Mouse (Mus musculus): ENCODE measurements around the gene Usp36.
A peak's percentile ranks its signal among the peaks of the same experiment; 100 is the strongest.

Usp36 gene

GRCm38 (mm10) chr11:118248150-118249011, 41.7 kb downstream of the Usp36 start, which contains the start of gene Cyth1:
Cyth1 (minus strand) TSS chr11:118248592.
- peak; percentile 100 for DNase-seq (ENCODE audit: low spot score in 2 of 2)

- peak; percentile 67 to 70 for DNase-seq (ENCODE audit: low spot score in 2 of 2)
These were observed 42.5 kb downstream of the Usp36 start for GRCm38 (mm10) chr11:118247359-118248095.

DNA sequence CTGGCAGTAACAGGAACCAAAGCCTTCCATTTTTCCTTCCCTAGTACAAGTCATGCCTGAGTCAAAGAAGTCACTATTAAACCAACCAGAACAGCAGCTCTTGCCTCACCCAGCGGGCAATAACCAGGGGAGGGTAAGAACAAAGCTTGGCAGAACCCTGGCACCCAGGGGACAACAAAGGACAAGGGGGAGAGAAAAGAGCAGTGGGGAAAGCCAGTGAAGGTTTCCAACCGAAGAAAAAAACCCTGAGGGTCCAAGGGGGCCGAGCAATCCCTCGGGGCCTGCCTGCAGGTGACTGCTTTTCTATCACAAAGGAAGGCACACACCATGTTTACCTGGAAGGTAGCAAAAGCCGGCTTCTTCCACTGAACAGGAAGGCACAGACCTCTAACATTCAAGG, 43.3 kb downstream of the Usp36 start:
- no peak for DNase-seq (ENCODE audit: low spot score in 2 of 2)

GRCm38 (mm10) chr11:118245130-118245529, 44.9 kb downstream of the Usp36 start:
- no peak for DNase-seq (ENCODE audit: low spot score in 2 of 2)

GRCm38 (mm10) chr11:118243627-118244261, 46.3 kb downstream of the Usp36 start:
- DNase-seq (ENCODE audit: low spot score in 2 of 2), result no peak

DNA sequence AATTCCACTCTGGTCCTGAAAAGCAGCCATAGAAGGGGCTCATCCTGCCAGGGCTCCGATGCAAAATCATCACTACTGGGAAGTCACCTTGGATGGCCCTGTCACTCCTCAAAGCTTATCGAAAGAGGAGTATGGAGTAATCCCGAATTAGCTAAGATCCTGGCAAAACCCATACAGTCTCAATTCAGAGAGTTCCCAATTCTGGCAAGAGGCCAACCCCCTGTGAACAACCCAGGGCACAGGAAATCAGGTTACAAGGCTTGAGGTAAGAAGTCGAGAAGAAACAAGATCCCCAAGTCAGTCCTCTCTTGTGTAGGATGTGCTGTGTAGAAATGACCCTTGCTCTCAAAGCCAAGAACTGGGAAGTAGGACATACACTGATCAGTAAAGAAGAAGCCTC, 47.5 kb downstream of the Usp36 start:
- no peak for DNase-seq (ENCODE audit: low spot score in 2 of 2)

DNA sequence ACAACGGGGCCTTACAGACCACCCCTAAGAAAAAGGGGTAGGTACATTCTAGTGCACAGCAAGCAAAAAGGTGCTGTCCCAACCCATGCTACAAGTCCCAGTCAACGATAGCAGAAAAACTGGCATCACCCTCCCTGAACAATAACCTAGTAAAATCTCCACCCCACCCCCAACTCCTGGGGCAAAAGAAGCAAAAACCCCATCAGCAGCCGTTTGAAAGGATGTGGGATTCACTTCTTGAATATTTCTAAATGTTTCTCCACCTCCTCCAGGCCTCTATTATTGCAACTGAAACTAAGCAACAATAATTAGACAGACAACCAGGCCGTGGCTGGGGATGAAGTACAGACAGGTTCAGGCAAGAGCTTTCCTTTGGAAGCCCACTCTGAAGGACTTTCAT, 49.7 kb downstream of the Usp36 start:
- no peak for DNase-seq (ENCODE audit: low spot score in 2 of 2)

DNA sequence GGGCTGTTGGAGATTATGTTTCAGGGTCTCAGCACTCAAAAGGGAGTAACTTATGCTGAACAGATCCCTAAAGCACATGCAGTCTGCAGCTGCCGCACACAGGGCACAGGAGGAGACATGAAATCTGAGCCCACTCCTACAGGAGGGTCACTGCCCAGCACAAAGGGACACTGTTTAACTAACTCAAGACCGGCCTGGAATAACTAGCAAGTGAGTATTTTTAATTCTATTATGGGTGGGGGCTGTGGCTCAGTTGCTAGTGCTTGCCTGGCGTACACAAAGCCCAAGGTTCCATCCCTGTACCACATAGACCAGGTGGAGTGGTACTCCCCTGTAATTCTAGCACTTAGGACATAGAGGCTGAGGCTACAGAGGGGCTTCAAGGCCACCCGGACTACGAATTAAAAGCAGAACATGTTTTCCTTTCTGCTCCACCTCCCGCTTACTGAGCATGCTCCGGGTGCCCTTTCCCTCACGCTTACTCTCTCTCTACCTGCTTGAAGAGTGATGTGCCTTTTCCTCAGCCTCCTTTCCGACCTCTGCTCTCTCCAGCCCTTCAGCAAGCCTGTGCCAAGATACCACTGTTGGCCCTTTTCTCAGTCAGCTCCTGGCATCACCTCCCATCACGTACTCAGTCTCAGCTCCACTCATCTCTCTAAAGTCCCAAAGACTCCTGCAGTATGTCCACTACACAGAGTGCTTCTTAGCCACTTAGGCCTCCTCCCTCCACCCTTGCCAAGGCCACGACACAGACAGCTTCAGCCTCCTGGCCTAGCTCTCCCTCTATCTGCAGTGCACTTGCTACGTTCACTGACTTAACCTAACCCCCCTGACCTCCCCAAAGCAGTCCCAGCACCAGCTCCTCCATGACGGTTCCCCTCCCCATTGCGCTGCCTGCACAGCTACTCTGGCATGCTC, 50.5 kb downstream of the Usp36 start:
- DNase-seq (ENCODE audit: low spot score in 2 of 2), result no peak

- peak; percentile 49 to 76 for DNase-seq (ENCODE audit: low spot score in 2 of 2)
These were observed 53.4 kb downstream of the Usp36 start for GRCm38 (mm10) chr11:118236520-118237190.

DNA sequence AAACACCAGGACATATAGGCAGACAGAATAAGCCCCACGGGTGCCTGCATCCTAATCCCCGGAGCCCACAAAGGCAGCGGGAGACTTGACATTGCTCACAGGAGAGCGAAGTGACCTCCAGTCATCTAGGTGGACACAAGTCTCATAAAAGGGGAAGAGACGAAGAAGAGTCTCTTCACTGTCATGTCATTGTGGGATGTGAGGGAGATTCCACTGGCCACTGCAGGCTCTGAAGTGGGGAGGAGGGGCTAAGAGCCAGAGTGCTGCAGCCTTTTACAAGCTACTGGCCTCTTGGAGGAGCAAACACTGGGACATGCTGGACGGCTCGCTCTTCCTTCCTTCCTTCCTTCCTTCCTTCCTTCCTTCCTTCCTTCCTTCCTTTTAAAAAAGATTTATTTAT, 55.1 kb downstream of the Usp36 start:
- DNase-seq (ENCODE audit: low spot score in 2 of 2), result no peak

- peak; percentile 73 to 89 for DNase-seq (ENCODE audit: low spot score in 2 of 2)
These were observed 55.5 kb downstream of the Usp36 start for GRCm38 (mm10) chr11:118234500-118234899.

DNA sequence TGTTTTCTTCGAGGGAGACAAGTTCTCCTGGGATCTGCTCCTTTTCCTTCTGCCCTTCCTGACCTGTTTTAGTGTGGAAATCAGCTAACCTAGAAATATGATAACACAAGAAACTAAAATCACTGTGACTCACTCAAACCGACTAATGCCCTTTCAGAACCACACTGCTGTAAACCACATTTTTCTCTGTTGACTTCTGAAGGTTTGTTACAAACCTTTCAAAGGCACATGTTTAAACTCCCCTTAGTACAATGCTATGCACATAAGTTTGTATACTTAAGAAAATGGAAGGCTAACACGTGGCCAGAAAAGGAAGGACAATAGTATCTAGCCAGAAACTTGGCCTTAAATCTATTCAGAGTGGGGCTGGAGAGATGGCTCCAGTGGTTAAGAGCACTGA, 56.1 kb downstream of the Usp36 start:
- DNase-seq (ENCODE audit: low spot score in 2 of 2), result no peak

GRCm38 (mm10) chr11:118232314-118232831, 57.7 kb downstream of the Usp36 start:
- peak in 1 of 2 experiments; percentile 55 for DNase-seq (ENCODE audit: low spot score in 2 of 2)

- no peak for DNase-seq (ENCODE audit: low spot score in 2 of 2)
These were observed 60.1 kb downstream of the Usp36 start for GRCm38 (mm10) chr11:118229941-118230340.

DNA sequence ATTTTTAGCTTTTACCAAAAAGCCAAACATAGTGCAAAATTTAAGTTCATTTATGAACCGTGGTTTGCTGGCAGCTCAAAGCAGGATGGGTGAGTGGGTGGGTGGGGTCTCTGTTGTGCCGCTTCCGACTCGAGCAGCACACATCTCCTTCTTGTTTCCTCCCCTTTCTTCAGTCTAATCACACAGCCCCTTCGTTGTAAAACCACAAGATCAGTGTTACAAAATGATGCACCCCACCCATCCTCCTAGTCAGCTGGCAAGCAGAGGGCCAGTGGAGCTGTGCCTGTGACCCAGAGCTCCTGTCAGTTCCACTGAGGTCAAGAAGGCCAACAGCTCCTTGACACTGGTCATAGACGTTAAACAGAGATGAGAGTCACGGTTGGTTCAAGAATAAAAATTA, 62.4 kb downstream of the Usp36 start:
- peak; percentile 41 to 66 for DNase-seq (ENCODE audit: low spot score in 2 of 2)

GRCm38 (mm10) chr11:118226850-118227249, 63.2 kb downstream of the Usp36 start:
- no peak for DNase-seq (ENCODE audit: low spot score in 2 of 2)

GRCm38 (mm10) chr11:118225862-118226261, 64.2 kb downstream of the Usp36 start:
- DNase-seq (ENCODE audit: low spot score in 2 of 2), result no peak

- DNase-seq (ENCODE audit: low spot score in 2 of 2), result no peak
These were observed 64.8 kb downstream of the Usp36 start for GRCm38 (mm10) chr11:118225056-118225836.

DNA sequence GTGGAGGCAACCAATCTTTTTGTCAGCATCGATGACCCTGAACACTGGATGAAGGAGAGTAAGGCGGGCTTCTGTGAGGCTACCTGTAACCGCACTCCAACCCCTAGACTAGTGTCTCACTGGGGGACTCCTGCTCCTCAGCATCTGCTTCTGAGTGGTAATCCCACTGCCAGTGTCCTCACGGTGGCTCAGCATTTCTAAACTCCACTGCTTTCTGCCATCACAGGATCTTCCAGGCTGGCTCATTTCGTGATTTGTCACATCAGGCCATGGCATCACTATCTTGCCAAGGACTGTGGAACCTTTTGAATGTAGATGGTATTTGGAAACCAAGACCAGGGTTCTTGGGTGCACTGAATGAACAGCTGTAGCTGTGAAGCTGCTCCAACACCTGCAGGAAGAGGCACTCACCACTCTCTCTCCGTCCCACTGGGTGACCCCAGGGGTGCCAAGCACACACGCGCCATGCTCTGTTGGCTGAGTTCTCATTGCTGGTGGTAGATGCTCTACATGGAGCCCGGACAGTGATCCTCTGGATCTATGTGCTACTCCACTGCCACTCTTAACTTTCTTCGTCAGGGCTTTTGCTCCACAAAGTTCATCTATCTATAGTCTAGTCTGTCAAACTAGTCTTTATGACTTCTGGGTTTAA, 66.5 kb downstream of the Usp36 start:
- no peak for DNase-seq (ENCODE audit: low spot score in 2 of 2)
